Mouse (Mus musculus): ENCODE measurements around the gene Zfp618. TPM values are rescaled to one million over a fixed set of nuclear protein-coding genes. Genes with fewer than 3 reads are reported as not detected.
A peak's percentile ranks its signal among the peaks of the same experiment; 100 is the strongest.

Gene Zfp618
- polyA plus RNA-seq, 1 experiment from 2014 or later: 2.1 TPM

- WGBS (ENCODE audit: insufficient replicate concordance): 39% methylated on average over 5 of the region's 5 CpGs
- H3K27me3 ChIP-seq: no peaks in the 10 kb centered on the region
- no peak overlapping the region for H3K4me2 ChIP-seq
- no peak overlapping the region for H3K27ac ChIP-seq
- ATAC-seq (ENCODE audit: low read depth) (no peak), DNase-seq (no peak)
- no peaks in the 10 kb centered on the region for H3K9me3 ChIP-seq (replicated peaks)
- no peak overlapping the region for H3K4me3 ChIP-seq (replicated peaks)
- no peaks in the 10 kb centered on the region for H3K36me3 ChIP-seq
- no peaks in the 10 kb centered on the region for H3K4me1 ChIP-seq (replicated peaks)
- no peak overlapping the region for H3K9ac ChIP-seq
These were observed 68.4 kb downstream of the Zfp618 start for GRCm38 (mm10) chr4:63033724-63034123.

GRCm38 (mm10) chr4:63035991-63036390 lies 70.6 kb downstream of the Zfp618 start:
- H3K9ac ChIP-seq: no peak overlapping the region
- H3K27ac ChIP-seq: no peak overlapping the region
- H3K4me2 ChIP-seq: no peak overlapping the region
- no peaks in the 10 kb centered on the region for H3K27me3 ChIP-seq
- H3K4me1 ChIP-seq (replicated peaks): no peaks in the 10 kb centered on the region
- H3K4me3 ChIP-seq (replicated peaks): no peak overlapping the region
- ATAC-seq (ENCODE audit: low read depth): no peak
- DNase-seq: no peak
- H3K36me3 ChIP-seq: no peaks in the 10 kb centered on the region
- WGBS (ENCODE audit: insufficient replicate concordance): 66% methylated on average over 7 of the region's 7 CpGs
- no peaks in the 10 kb centered on the region for H3K9me3 ChIP-seq (replicated peaks)

GRCm38 (mm10) chr4:63036790-63037189 lies 71.4 kb downstream of the Zfp618 start:
- H3K4me1 ChIP-seq (replicated peaks): no peaks in the 10 kb centered on the region
- H3K4me3 ChIP-seq (replicated peaks): no peak overlapping the region
- 66% methylated on average over 5 of the region's 5 CpGs for WGBS (ENCODE audit: insufficient replicate concordance)
- DNase-seq: no peak
- no peaks in the 10 kb centered on the region for H3K9me3 ChIP-seq (replicated peaks)
- H3K27ac ChIP-seq: no peak overlapping the region
- no peak overlapping the region for H3K4me2 ChIP-seq
- no peaks in the 10 kb centered on the region for H3K27me3 ChIP-seq
- ATAC-seq (ENCODE audit: low read depth): no peak
- H3K36me3 ChIP-seq: no peaks in the 10 kb centered on the region
- no peak overlapping the region for H3K9ac ChIP-seq

- no peak for ATAC-seq (ENCODE audit: low read depth)
- Histone ChIP-seq H3K4me3 (replicated peaks) (no peak overlapping the region), H3K4me1 (replicated peaks) (no peaks in the 10 kb centered on the region), H3K9me3 (replicated peaks) (no peaks in the 10 kb centered on the region), H3K36me3 (no peaks in the 10 kb centered on the region), H3K9ac (no peak overlapping the region), H3K27ac (no peak overlapping the region), H3K4me2 (no peak overlapping the region), H3K27me3 (no peaks in the 10 kb centered on the region)
- DNase-seq: no peak
- WGBS (ENCODE audit: insufficient replicate concordance): 61% methylated on average over 4 of the region's 4 CpGs
These were observed 72.2 kb downstream of the Zfp618 start for GRCm38 (mm10) chr4:63037555-63037954.

- WGBS (ENCODE audit: insufficient replicate concordance): 45% methylated on average over 2 of the region's 2 CpGs
- DNase-seq (no peak), ATAC-seq (ENCODE audit: low read depth) (no peak)
- H3K4me2 ChIP-seq: no peak overlapping the region
- no peak overlapping the region for H3K4me3 ChIP-seq (replicated peaks)
- no peaks in the 10 kb centered on the region for H3K9me3 ChIP-seq (replicated peaks)
- H3K36me3 ChIP-seq: no peaks in the 10 kb centered on the region
- H3K9ac ChIP-seq: no peak overlapping the region
- H3K4me1 ChIP-seq (replicated peaks): no peaks in the 10 kb centered on the region
- no peaks in the 10 kb centered on the region for H3K27me3 ChIP-seq
- H3K27ac ChIP-seq: no peak overlapping the region
These were observed 72.9 kb downstream of the Zfp618 start for GRCm38 (mm10) chr4:63038265-63038664.

- Histone ChIP-seq H3K4me2 (no peak overlapping the region), H3K9ac (no peak overlapping the region), H3K36me3 (no peaks in the 10 kb centered on the region), H3K27ac (no peak overlapping the region), H3K4me3 (replicated peaks) (no peak overlapping the region), H3K9me3 (replicated peaks) (no peaks in the 10 kb centered on the region), H3K27me3 (no peaks in the 10 kb centered on the region), H3K4me1 (replicated peaks) (no peaks in the 10 kb centered on the region)
- ATAC-seq (ENCODE audit: low read depth): no peak
- DNase-seq: no peak
- 52% methylated on average over 10 of the region's 10 CpGs for WGBS (ENCODE audit: insufficient replicate concordance)
These were observed 73.6 kb downstream of the Zfp618 start for GRCm38 (mm10) chr4:63038937-63039336.

GRCm38 (mm10) chr4:63048606-63049005 lies 83.2 kb downstream of the Zfp618 start:
- Histone ChIP-seq H3K36me3 (no peaks in the 10 kb centered on the region), H3K4me3 (replicated peaks) (no peak overlapping the region), H3K4me1 (replicated peaks) (peaks cover 13% of the 10 kb centered on the region), H3K27ac (no peak overlapping the region), H3K9me3 (replicated peaks) (no peaks in the 10 kb centered on the region), H3K9ac (no peak overlapping the region), H3K4me2 (no peak overlapping the region), H3K27me3 (no peaks in the 10 kb centered on the region)
- ATAC-seq (ENCODE audit: low read depth) (no peak), DNase-seq (no peak)
- 42% methylated on average over 3 of the region's 3 CpGs for WGBS (ENCODE audit: insufficient replicate concordance)

- Histone ChIP-seq H3K27ac (no peak overlapping the region), H3K4me2 (no peak overlapping the region), H3K4me1 (replicated peaks) (peaks cover 13% of the 10 kb centered on the region), H3K9ac (no peak overlapping the region), H3K36me3 (no peaks in the 10 kb centered on the region), H3K27me3 (no peaks in the 10 kb centered on the region), H3K4me3 (replicated peaks) (no peak overlapping the region), H3K9me3 (replicated peaks) (no peaks in the 10 kb centered on the region)
- ATAC-seq (ENCODE audit: low read depth) (no peak), DNase-seq (no peak)
These were observed 84.4 kb downstream of the Zfp618 start for GRCm38 (mm10) chr4:63049596-63050318.

- Histone ChIP-seq H3K9me3 (replicated peaks) (no peaks in the 10 kb centered on the region), H3K36me3 (no peaks in the 10 kb centered on the region), H3K4me3 (replicated peaks) (no peak overlapping the region), H3K27me3 (no peaks in the 10 kb centered on the region), H3K9ac (no peak overlapping the region), H3K4me1 (replicated peaks) (peaks cover 13% of the 10 kb centered on the region), H3K27ac (no peak overlapping the region), H3K4me2 (no peak overlapping the region)
- DNase-seq: no peak
- 40% methylated on average over 4 of the region's 4 CpGs for WGBS (ENCODE audit: insufficient replicate concordance)
- no peak for ATAC-seq (ENCODE audit: low read depth)
These were observed 84.9 kb downstream of the Zfp618 start for GRCm38 (mm10) chr4:63050319-63050676.

- ATAC-seq (ENCODE audit: low read depth) (no peak), DNase-seq (no peak)
- Histone ChIP-seq H3K4me3 (replicated peaks) (no peak overlapping the region), H3K27ac (no peak overlapping the region), H3K4me2 (no peak overlapping the region), H3K4me1 (replicated peaks) (peaks cover 13% of the 10 kb centered on the region), H3K27me3 (no peaks in the 10 kb centered on the region), H3K9me3 (replicated peaks) (no peaks in the 10 kb centered on the region), H3K36me3 (no peaks in the 10 kb centered on the region), H3K9ac (no peak overlapping the region)
- WGBS (ENCODE audit: insufficient replicate concordance): 47% methylated on average over 4 of the region's 4 CpGs
These were observed 85.6 kb downstream of the Zfp618 start for GRCm38 (mm10) chr4:63050949-63051348.

- Histone ChIP-seq H3K9ac (no peak overlapping the region), H3K4me3 (replicated peaks) (no peak overlapping the region), H3K27me3 (no peaks in the 10 kb centered on the region), H3K27ac (peak overlapping the region; percentile 48; the same call in 1 of the 2 replicates), H3K9me3 (replicated peaks) (no peaks in the 10 kb centered on the region), H3K36me3 (no peaks in the 10 kb centered on the region), H3K4me2 (no peak overlapping the region), H3K4me1 (replicated peaks) (peaks cover 13% of the 10 kb centered on the region)
- WGBS (ENCODE audit: insufficient replicate concordance): 27% methylated on average over 7 of the region's 7 CpGs
- no peak for DNase-seq
- no peak for ATAC-seq (ENCODE audit: low read depth)
These were observed 86.7 kb downstream of the Zfp618 start for GRCm38 (mm10) chr4:63051940-63052661.

- DNase-seq: no peak
- Histone ChIP-seq H3K27me3 (no peaks in the 10 kb centered on the region), H3K4me3 (replicated peaks) (no peak overlapping the region), H3K9ac (no peak overlapping the region), H3K36me3 (no peaks in the 10 kb centered on the region), H3K4me2 (no peak overlapping the region), H3K4me1 (replicated peaks) (peaks cover 13% of the 10 kb centered on the region), H3K27ac (no peak overlapping the region; the same call in 1 of the 2 replicates), H3K9me3 (replicated peaks) (no peaks in the 10 kb centered on the region)
- ATAC-seq (ENCODE audit: low read depth): no peak; the same call in 1 of the 2 replicates
- WGBS (ENCODE audit: insufficient replicate concordance): 19% methylated on average over 2 of the region's 2 CpGs
These were observed 87.3 kb downstream of the Zfp618 start for GRCm38 (mm10) chr4:63052662-63053033.

Data from liver, embryonic 13.5 days (tissue).